Mouse (Mus musculus) ovary, adult 2 months (tissue): Measurements from ENCODE around the gene Igf2r. TPM values are rescaled to one million over a fixed set of nuclear protein-coding genes. Genes with fewer than 3 reads are reported as not detected.

Source experiments
- polyA plus RNA-seq: library from polyadenylated mRNA; depleted of rRNA; stranded (reverse); fragments of >200 nt; gene quantifications from 2 replicates; pipeline ENCODE4 v1.2.3, GENCODE M21; 2012; rRNA removed

The Igf2r gene
- 35.2 and 36.5 TPM in 2 replicates for polyA plus RNA-seq

DNA sequence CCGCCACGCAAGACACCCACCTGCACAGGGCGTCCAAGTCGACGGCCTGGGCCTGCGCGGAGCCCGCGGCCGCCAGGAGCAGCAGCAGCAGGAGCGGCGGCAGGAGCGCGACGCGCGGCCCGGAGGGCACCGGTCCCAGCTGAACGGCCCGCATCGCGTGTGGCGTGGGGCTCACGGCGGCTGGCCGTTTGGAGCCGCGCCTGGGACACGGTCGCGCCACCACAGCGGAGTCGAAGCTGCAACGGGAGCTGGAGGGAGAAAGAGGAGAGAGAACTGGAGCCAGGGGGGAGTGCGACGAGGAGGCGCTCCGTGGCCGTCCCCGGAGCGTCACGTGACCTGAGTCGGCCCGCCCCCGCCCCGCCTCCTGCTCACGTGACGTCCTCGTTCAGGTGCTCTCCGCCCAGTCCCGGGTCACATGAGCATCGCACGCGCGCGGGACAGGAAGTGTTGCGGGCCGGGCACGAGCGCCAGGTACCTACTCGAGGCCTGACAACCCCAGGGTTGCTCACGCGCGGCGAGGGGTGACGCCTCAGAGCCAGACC lies at the start of gene Igf2r:
Gene Igf2r (minus strand): TSS at position 285 of the 542 bp plus-strand sequence.

DNA sequence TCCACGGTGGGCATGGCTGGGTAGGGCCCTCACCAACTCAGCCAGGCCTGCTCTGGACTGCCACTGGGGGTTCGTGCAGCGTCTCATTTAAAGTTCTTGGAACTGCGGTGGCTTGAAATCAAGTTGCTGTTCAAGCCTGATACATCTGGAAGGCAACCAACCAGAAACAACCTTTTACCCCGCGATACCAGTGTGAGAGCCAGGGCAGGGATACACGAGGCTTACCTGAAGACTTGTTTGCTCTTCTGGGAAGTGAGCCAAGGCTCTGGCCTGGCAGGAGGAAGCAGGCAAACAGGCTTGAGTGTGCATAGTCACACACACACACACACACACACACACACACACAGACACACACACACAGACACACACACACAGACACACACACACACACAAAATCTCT lies 93.8 kb downstream of the Igf2r start, which contains the start of gene Slc22a1:
Gene Slc22a1 (minus strand): TSS at position 184 of the 400 bp plus-strand sequence.

Other genes starting within 250 kb of the Igf2r start
- 0.06 and 0.17 TPM in 2 replicates for gene Slc22a2, start 185.5 kb downstream of the Igf2r start, polyA plus RNA-seq
- 0.55 and 0.64 TPM in 2 replicates for gene Slc22a1, start 93.8 kb downstream of the Igf2r start, polyA plus RNA-seq
- 0.20 and 0.47 TPM in 2 replicates for gene Mas1, start 98.5 kb upstream of the Igf2r start, polyA plus RNA-seq
- gene Mrgprh, start 106.4 kb upstream of the Igf2r start, polyA plus RNA-seq, result 0.17 and 0.34 TPM in 2 replicates
- 2.1 and 3.7 TPM in 2 replicates for gene Pnldc1, start 140.6 kb upstream of the Igf2r start, polyA plus RNA-seq
- 52.6 and 53.0 TPM in 2 replicates for gene Tcp1, start 146.0 kb upstream of the Igf2r start, polyA plus RNA-seq
- 17.3 and 20.8 TPM in 2 replicates for gene Mrpl18, start 146.7 kb upstream of the Igf2r start, polyA plus RNA-seq
- 0.23 and 0.43 TPM in 2 replicates for gene Acat3, start 170.9 kb upstream of the Igf2r start, polyA plus RNA-seq
- gene Acat2, start 191.1 kb upstream of the Igf2r start, polyA plus RNA-seq, result 14.7 and 15.9 TPM in 2 replicates
- gene Wtap, start 224.5 kb upstream of the Igf2r start, polyA plus RNA-seq, result 9.6 and 14.4 TPM in 2 replicates
- gene Sod2, start 237.2 kb upstream of the Igf2r start, polyA plus RNA-seq, result 567 and 710 TPM in 2 replicates